Mouse (Mus musculus) c-Kit-positive CD71-positive TER-119-positive erythroid progenitor cells, embryonic 14.5 days (primary cell): ENCODE measurements around the gene Atoh8.

Source experiments
- DNase-seq: peaks from one replicate; pipeline ENCODE4 v3.0.0-alpha.2; 2013; ENCODE audit warnings: low spot score

Atoh8 gene

GRCm38 (mm10) chr6:72254588-72255075 is 19.3 kb upstream of the Atoh8 start:
- no peak for DNase-seq

- DNase-seq = no peak
Measured at GRCm38 (mm10) chr6:72253911-72254587, 18.7 kb upstream of the Atoh8 start.

GRCm38 (mm10) chr6:72253168-72253567 is 17.8 kb upstream of the Atoh8 start:
- DNase-seq = no peak

- DNase-seq = no peak
Measured at GRCm38 (mm10) chr6:72252433-72252832, 17.1 kb upstream of the Atoh8 start.

- DNase-seq = no peak
Measured at GRCm38 (mm10) chr6:72249981-72250380, 14.6 kb upstream of the Atoh8 start.

GRCm38 (mm10) chr6:72248150-72248914 is 13.0 kb upstream of the Atoh8 start:
- DNase-seq = no peak

- no peak for DNase-seq
Measured at GRCm38 (mm10) chr6:72246303-72246702, 10.9 kb upstream of the Atoh8 start.

- DNase-seq = no peak
Measured at GRCm38 (mm10) chr6:72244569-72245285, 9.3 kb upstream of the Atoh8 start.

GRCm38 (mm10) chr6:72244144-72244549 is 8.8 kb upstream of the Atoh8 start:
- no peak for DNase-seq

GRCm38 (mm10) chr6:72242532-72243320 is 7.3 kb upstream of the Atoh8 start:
- no peak for DNase-seq

- no peak for DNase-seq
Measured at GRCm38 (mm10) chr6:72241843-72242154, 6.4 kb upstream of the Atoh8 start.

GRCm38 (mm10) chr6:72241133-72241842 is 5.9 kb upstream of the Atoh8 start:
- DNase-seq = no peak

- DNase-seq = no peak
Measured at GRCm38 (mm10) chr6:72240042-72240441, 4.7 kb upstream of the Atoh8 start.

- peak; percentile 71 for DNase-seq
Measured at GRCm38 (mm10) chr6:72237035-72237434, 1.7 kb upstream of the Atoh8 start.

- no peak for DNase-seq
Measured at GRCm38 (mm10) chr6:72235807-72236407, 530 bp upstream of the Atoh8 start.

GRCm38 (mm10) chr6:72234372-72235097 is 842 bp downstream of the Atoh8 start:
- no peak for DNase-seq

GRCm38 (mm10) chr6:72233950-72234349 is 1.4 kb downstream of the Atoh8 start:
- DNase-seq = no peak

GRCm38 (mm10) chr6:72232870-72233269 is 2.5 kb downstream of the Atoh8 start:
- DNase-seq = no peak

- no peak for DNase-seq
Measured at GRCm38 (mm10) chr6:72232411-72232810, 3.0 kb downstream of the Atoh8 start.

GRCm38 (mm10) chr6:72230875-72231274 is 4.5 kb downstream of the Atoh8 start:
- DNase-seq = no peak
